Mouse (Mus musculus) stomach, embryonic 14.5 days (tissue): ENCODE results near the gene Cep350. TPM values are rescaled to one million over a fixed set of nuclear protein-coding genes. Genes with fewer than 3 reads are reported as not detected.
A peak's percentile ranks its signal among the peaks of the same experiment; 100 is the strongest.

ENCODE experiments used
- ATAC-seq: fragments of 200-750 bp; cut with Nextera tagmentation; 2 replicates; pipeline ENCODE4 v1.8.0; 2017; ENCODE audit warnings: low read depth, moderate TSS enrichment; ENCODE audit not compliant: insufficient number of reproducible peaks, insufficient read depth, low FRiP score
- H3K27ac ChIP-seq: fragments of 300-500 bp; sonication (generic); 2 replicates; pipeline ENCODE4 v1.5.1; 2014; ENCODE audit warnings: mild to moderate bottlenecking, low read length, moderate library complexity, mixed read lengths
- H3K27me3 ChIP-seq: fragments of 300-500 bp; sonication (generic); 2 replicates; pipeline ENCODE4 v1.6.1; 2014; ENCODE audit warnings: low read length, control low read depth, mixed read lengths; ENCODE audit not compliant: control insufficient read depth, insufficient read depth
- H3K36me3 ChIP-seq: fragments of 300-500 bp; sonication (generic); 2 replicates; pipeline ENCODE4 v1.6.1; 2014; ENCODE audit warnings: mild to moderate bottlenecking, control low read depth, low read length, moderate library complexity, mixed read lengths; ENCODE audit not compliant: control insufficient read depth, insufficient read depth
- H3K4me1 ChIP-seq: fragments of 300-500 bp; sonication (generic); 2 replicates; pipeline ENCODE4 v1.6.1; 2014; ENCODE audit warnings: low read length, control low read depth, mixed read lengths; ENCODE audit not compliant: control insufficient read depth, insufficient read depth
- H3K4me2 ChIP-seq: fragments of 300-500 bp; sonication (generic); replicated peaks from 2 replicates; pipeline ENCODE4 v1.6.1; 2014; ENCODE audit warnings: low read depth, low read length, control low read depth
- H3K4me3 ChIP-seq: fragments of 300-500 bp; sonication (generic); 2 replicates; pipeline ENCODE4 v1.5.1; 2014; ENCODE audit warnings: low read depth, low read length, control low read depth
- H3K9ac ChIP-seq: fragments of 300-500 bp; sonication (generic); replicated peaks from 2 replicates; pipeline ENCODE4 v1.6.1; 2014; ENCODE audit warnings: low read depth, mild to moderate bottlenecking, control low read depth, low read length, moderate library complexity, mixed read lengths
- H3K9me3 ChIP-seq: fragments of 300-500 bp; sonication (generic); 2 replicates; pipeline ENCODE4 v1.6.1; 2016; ENCODE audit warnings: low read depth, low read length, control low read depth; ENCODE audit not compliant: control insufficient read depth
- WGBS: fragments of 180-500 bp; shearing (Covaris S2); extraction: QIAGEN DNeasy Blood & Tissue Kit; methylation state at CpG from one replicate; pipeline ENCODE4 v1.1.7; 2014; 5-methylcytosine and 5-hydroxymethylcytosine counted together
- polyA plus RNA-seq: library from polyadenylated mRNA; unstranded; fragments of >200 nt; fragmentation: Nextera tagmentation; extraction: Ambion mirVana; gene quantifications from 2 replicates; pipeline ENCODE4 v1.2.1, GENCODE M21; 2014

Gene Cep350
- polyA plus RNA-seq, 1 experiment from 2014 or later = 21.0 TPM

DNA sequence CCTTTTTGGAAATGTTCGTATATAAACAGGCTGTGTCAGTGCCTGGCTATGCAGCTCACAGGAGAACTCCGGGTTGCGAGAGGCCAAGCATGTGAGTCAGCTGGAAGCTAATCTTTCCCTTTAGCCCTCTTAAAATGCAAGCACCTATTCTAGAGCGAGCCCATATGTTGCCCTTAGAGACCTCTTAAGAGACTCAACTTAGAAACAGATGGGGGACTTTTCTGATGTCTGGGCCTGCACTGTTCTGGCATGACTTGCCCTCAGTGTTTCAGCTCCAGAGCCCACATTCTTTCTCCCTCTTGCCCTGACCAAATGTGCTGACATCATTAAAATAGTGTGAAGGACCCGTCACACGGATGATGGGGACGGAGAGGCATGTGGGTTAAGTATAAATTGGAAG lies 162.4 kb downstream of the Cep350 start:
- Histone ChIP-seq H3K4me3 (no peak overlapping the region), H3K9ac (no peak overlapping the region), H3K4me1 (peaks cover 18% of the 10 kb centered on the region; the same call in 1 of the 2 replicates), H3K4me2 (peak overlapping the region; percentile 76), H3K27ac (peak overlapping the region; percentile 82), H3K9me3 (no peaks in the 10 kb centered on the region), H3K27me3 (no peaks in the 10 kb centered on the region), H3K36me3 (no peaks in the 10 kb centered on the region)
- ATAC-seq = no peak
- WGBS = 37% methylated on average over 7 of the region's 7 CpGs

DNA sequence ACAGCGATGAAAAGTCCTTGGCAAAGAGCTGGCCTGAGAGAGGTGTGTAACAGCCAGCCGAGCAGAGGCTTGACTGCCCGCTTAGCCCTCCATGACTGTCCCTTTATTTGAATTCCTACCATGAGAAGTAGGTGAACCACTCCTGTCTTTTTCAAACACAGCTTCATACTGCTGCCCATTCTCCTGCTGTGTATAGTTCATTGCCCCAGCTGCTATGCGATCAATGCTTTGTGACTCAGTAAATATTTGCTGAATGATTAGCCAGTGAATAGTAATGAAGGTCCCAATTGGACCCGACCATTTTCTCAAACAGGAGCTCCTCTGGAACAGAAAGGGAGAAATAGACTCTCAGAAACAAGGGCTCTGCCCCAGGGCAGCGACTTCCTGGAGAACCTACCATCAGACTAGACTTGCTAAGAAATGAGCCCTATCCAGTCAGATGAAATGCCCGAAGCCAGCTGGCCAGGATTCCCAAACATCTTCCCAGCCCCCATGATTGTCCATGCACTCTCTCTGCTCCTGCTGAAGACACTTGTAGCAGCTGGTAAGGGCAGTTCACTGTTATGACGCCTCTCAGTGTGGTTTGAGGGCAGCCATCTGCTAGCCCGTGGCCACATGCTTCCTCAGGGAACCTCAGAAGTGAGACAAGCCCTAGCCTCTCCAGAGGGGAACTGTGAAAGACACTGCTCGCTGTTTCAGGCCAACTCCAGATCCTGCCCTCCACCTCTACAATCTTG lies 163.2 kb downstream of the Cep350 start:
- H3K4me1 ChIP-seq = peaks cover 18% of the 10 kb centered on the region; the same call in 1 of the 2 replicates
- 46% methylated on average over 10 of the region's 10 CpGs for WGBS
- no peak overlapping the region for H3K4me3 ChIP-seq
- peak overlapping the region; percentile 82 for H3K27ac ChIP-seq
- no peaks in the 10 kb centered on the region for H3K36me3 ChIP-seq
- 0 out of 2 replicates have a peak overlapping the region, but pooled peaks have one; percentile 14 for H3K9ac ChIP-seq
- H3K27me3 ChIP-seq = no peaks in the 10 kb centered on the region
- peak overlapping the region; percentile 76 for H3K4me2 ChIP-seq
- no peaks in the 10 kb centered on the region for H3K9me3 ChIP-seq
- peak; percentile 67 for ATAC-seq

DNA sequence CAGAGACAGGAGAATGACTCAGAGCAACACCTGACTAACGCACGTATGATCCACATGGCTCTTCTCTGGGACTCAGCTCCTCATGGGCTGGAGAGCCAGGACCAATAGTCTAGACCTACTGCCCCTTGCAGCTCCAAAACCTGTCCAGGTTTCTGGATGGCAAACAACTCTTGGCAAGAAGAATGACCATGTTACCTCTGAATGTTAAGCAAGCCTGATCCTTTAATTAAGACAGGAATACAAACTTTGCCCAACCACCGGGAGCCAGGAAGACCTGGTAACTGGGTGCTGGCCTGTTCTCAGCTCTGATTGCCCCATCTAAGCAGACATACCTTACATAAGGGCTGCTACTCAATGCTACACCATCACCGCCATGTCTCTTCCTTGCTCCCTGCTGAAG lies 164.8 kb downstream of the Cep350 start:
- Histone ChIP-seq H3K36me3 (peaks cover under 1% of the 10 kb centered on the region; the same call in 1 of the 2 replicates), H3K4me2 (no peak overlapping the region), H3K9ac (no peak overlapping the region), H3K27ac (no peak overlapping the region), H3K9me3 (no peaks in the 10 kb centered on the region), H3K4me1 (peaks cover 18% of the 10 kb centered on the region; the same call in 1 of the 2 replicates), H3K4me3 (no peak overlapping the region), H3K27me3 (no peaks in the 10 kb centered on the region)
- 99% methylated on average over 4 of the region's 4 CpGs for whole genome bisulfite sequencing
- no peak for ATAC-seq

DNA sequence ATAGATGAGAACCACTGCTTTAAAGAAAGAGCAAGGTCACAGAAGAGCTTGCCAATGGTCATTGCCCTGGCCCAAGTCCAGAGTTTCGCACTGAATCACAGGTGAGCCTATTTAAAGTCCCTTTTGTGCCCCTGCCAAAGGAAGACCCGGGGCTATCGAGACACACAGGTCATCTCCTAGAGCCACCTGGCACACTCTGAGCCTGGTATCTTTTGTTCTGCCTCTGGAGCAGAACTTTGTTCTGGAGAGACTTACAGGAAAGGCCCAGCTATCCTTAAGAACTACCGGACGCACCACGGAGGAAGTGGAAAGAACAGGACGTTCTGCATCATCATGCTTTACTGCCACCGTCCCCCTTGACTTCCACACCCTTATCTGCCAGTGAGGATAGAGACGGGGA lies 167.4 kb downstream of the Cep350 start:
- 88% methylated on average over 9 of the region's 9 CpGs for WGBS
- Histone ChIP-seq H3K9ac (no peak overlapping the region), H3K4me2 (no peak overlapping the region), H3K27me3 (no peaks in the 10 kb centered on the region), H3K27ac (no peak overlapping the region), H3K4me1 (peaks cover 12% of the 10 kb centered on the region; the same call in 1 of the 2 replicates), H3K9me3 (no peaks in the 10 kb centered on the region), H3K36me3 (peaks cover 4% of the 10 kb centered on the region), H3K4me3 (no peak overlapping the region)
- no peak for ATAC-seq

DNA sequence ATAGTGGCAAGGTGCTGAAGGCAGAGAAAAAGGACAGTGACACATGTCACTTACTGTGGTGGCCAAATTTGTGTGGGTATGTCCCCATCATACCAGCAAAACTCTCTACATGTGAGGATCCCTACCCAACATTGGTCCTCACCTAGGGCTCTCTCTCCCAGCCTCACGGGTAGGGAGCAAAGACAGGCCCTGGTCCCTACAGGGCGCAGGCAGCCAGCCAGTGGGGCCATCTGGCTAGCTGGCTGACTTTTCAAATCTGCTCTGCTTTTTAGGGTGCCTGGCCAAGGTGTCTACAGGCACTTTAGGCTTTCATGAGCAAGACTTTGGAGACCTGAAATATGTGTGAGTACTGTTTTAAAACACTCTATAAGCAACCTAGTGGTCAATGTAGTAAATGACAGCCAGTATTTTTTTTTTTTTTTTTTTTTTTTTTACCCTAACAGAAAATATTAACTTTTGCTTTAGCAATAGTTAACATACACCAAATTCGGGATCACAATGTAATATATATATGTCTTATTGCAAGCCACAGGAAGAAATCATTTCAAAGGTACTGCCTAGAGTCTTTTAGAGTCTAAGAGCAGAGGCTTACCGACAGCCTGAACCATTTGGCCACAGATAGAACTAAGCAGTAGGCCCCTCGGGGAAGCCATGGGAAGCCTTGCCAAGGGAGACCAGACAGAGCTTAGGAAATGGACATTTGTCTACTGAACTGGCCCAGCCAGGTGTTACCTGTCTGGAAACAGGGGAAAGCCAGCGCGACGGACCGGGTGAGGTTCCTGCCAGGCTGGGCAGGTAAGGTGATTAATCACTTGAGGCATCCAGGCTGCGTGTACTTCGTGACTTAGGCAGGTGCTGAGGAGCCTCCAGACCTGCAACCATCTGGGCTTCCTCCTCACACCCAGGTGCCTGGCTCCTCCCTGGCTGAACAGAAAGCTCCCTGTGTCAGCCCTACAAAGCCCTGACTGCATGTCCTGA lies 171.8 kb downstream of the Cep350 start:
- H3K27me3 ChIP-seq = no peaks in the 10 kb centered on the region
- H3K4me2 ChIP-seq = no peak overlapping the region
- no peak overlapping the region for H3K4me3 ChIP-seq
- no peaks in the 10 kb centered on the region for H3K4me1 ChIP-seq
- ATAC-seq = peak; percentile 72
- H3K27ac ChIP-seq = peak overlapping the region; percentile 44; the same call in 1 of the 2 replicates
- WGBS = 51% methylated on average over 11 of the region's 11 CpGs
- H3K9me3 ChIP-seq = no peaks in the 10 kb centered on the region
- H3K36me3 ChIP-seq = peaks cover 4% of the 10 kb centered on the region
- H3K9ac ChIP-seq = no peak overlapping the region

DNA sequence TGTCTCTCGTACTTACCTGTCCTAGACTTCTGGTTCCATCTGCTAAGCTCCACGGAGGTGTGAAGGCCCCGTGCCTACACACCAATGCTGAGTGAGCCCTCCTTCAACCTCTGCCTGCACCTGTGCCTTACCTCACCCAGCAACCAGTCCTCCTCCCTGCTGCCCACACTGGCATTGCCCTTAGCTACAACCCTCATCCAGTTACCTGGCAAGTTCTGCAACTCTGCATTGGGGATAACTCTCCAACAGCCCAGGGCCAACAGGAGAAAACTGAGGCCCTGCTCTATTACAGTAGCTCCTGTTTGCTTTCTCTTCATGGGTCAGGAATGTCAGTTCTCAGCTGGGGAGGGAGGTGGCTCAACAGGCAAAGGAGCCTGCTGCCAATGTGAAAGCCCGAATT lies 175.1 kb downstream of the Cep350 start:
- Histone ChIP-seq H3K27ac (no peak overlapping the region), H3K36me3 (peaks cover 13% of the 10 kb centered on the region), H3K27me3 (no peaks in the 10 kb centered on the region), H3K9me3 (no peaks in the 10 kb centered on the region), H3K9ac (no peak overlapping the region), H3K4me3 (no peak overlapping the region), H3K4me1 (no peaks in the 10 kb centered on the region), H3K4me2 (no peak overlapping the region)
- WGBS = 95% methylated on average over 4 of the region's 4 CpGs
- ATAC-seq = no peak

DNA sequence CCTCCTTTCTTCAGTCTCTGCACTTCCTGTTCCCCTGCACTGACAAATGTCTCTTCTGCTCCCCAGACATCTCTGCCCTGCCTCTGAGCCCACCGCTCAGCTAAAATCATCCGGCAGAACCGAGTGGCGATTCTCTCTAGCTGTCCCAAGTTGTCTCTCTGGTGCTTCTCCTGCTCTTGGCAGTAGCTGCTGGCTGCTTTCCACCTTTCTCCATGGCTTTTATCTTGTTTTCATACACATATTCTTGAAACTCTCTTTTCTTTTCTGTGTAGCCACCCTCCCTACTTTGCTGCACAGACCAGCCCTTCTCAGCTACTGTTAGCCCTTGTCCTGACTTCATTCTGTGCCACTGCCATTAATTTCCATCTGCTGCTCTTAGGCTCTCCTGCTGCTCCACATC lies 175.6 kb downstream of the Cep350 start:
- Histone ChIP-seq H3K27ac (no peak overlapping the region), H3K27me3 (no peaks in the 10 kb centered on the region), H3K4me2 (no peak overlapping the region), H3K4me1 (no peaks in the 10 kb centered on the region), H3K4me3 (no peak overlapping the region), H3K9me3 (no peaks in the 10 kb centered on the region), H3K36me3 (peaks cover 12% of the 10 kb centered on the region), H3K9ac (no peak overlapping the region)
- 72% methylated on average over 4 of the region's 4 CpGs for WGBS
- ATAC-seq = no peak

DNA sequence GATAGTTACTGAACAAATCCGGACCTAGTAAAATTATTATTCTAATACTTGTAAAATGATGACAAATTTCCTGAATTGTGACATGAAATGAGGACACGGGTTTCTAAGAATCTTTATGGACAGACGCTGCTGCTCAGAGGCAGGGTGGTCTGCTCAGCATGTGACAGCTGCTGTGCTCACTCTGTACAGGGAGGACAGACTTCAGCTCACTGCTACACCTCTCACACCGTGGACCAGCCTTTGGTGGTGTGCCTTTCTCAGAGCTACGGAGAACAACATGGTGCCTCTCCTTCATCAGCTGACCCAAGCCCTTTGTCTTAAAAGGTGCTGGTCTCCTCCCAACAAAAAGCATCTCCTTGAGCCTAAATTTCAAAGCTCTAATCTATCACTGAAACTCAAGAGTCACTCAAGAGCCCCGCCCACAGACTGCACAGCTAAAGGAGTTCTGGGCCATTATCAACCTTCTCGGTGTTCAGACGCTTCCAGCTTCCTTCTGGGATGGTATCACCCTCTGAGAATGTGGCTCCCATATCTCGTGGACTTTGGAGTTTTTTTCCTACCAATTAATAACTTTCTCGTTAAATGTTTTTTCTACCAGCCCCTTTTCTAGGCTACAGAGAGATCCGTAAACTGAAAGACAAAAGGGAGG lies 176.2 kb downstream of the Cep350 start:
- H3K4me2 ChIP-seq = no peak overlapping the region
- no peak overlapping the region for H3K4me3 ChIP-seq
- H3K27me3 ChIP-seq = no peaks in the 10 kb centered on the region
- peaks cover 12% of the 10 kb centered on the region for H3K36me3 ChIP-seq
- no peak overlapping the region for H3K9ac ChIP-seq
- WGBS = 78% methylated on average over 11 of the region's 11 CpGs
- no peaks in the 10 kb centered on the region for H3K4me1 ChIP-seq
- ATAC-seq = no peak
- H3K27ac ChIP-seq = no peak overlapping the region
- no peaks in the 10 kb centered on the region for H3K9me3 ChIP-seq
